ENCODE assay signal across 8 mouse cellular contexts in the genomic region with DNA sequence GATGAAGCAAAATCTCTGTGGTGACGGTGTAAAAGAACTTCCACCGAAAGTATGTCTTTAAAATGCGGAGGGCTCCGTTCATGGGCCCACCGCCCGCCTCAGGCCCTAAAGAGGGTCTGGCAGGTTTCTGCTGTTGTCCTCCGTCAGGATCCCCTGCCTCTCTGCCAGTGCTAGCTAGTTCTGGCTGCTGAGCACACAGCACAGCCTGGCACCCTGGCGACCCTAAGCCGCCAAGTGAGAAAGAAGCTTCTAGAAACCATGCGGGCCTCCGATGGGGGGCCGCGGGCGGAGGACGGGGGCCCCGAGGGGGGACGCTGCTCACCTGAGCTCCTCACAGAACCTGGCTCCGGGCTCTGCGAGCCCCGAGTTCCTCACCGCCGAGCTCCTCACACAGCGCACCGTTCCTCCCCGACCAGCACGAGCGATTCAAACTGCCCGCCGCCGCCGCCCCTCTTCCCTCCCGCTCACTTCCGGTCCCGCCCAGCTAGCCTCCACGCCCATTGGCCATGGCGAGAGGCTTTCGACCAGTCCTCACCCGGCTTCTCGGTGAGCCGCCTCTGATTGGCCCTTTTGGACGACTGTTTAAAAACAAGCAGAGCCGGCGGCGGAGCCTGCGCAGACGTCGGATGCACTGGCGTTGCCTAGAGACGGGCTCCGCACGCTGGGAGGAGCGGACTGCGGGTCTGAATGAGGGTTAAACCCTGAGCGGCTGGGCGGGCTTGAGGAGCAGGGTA. TPM values are rescaled to one million over a fixed set of nuclear protein-coding genes. Genes with fewer than 3 reads are reported as not detected.
DNase-seq lines count a peak whose midpoint lies in the region; ATAC-seq and TF ChIP-seq lines count a peak whose summit lies in the region.

A gene (minus strand): TSS at position 433 of the 734 bp plus-strand sequence.

- H3K27ac ChIP-seq in hindbrain, embryonic 10.5 days = peak within 1 kb of the TSS; percentile 94
- no peak within 1 kb of the TSS for H3K27ac ChIP-seq in lung, postnatal 0 days (ENCODE audit: low read length)

- peak; percentile 100 for ATAC-seq in frontal cortex, adult (ENCODE audit: low TSS enrichment)
- ATAC-seq in lung, postnatal 0 days = peak; percentile 100

- H3K4me3 ChIP-seq in hindbrain, embryonic 10.5 days = peak within 1 kb of the TSS; percentile 94
- H3K4me3 ChIP-seq in lung, postnatal 0 days (ENCODE audit: low read depth, low read length) = peak within 1 kb of the TSS; percentile 49

- H3K27me3 ChIP-seq in hindbrain, embryonic 10.5 days (ENCODE audit: insufficient read depth, poor library complexity, severe bottlenecking) = no peaks in the 10 kb centered on the region
- H3K27me3 ChIP-seq in lung, postnatal 0 days (replicated peaks; ENCODE audit: insufficient read depth, low read length) = no peaks in the 10 kb centered on the region

- under 1% methylated on average over 55 of the region's 55 CpGs for WGBS in hindbrain, embryonic 10.5 days
- WGBS in lung, postnatal 0 days = under 1% methylated on average over 49 of the region's 55 CpGs

- no peak for TF ChIP-seq CTCF in lung, postnatal 0 days (IDR thresholded peaks at IDR 0.05)

- H3K9ac ChIP-seq in lung, postnatal 0 days (replicated peaks; ENCODE audit: low read depth) = 0 out of 2 replicates have a peak within 1 kb of the TSS, but pooled peaks have one; percentile 16

- peaks cover 43% of the 10 kb centered on the region for H3K4me1 ChIP-seq in hindbrain, embryonic 10.5 days (replicated peaks)
- no peaks in the 10 kb centered on the region; the same call in 1 of the 2 replicates for H3K4me1 ChIP-seq in lung, postnatal 0 days (ENCODE audit: insufficient read depth, low read depth, low read length)

- peak within 1 kb of the TSS; percentile 81 for H3K4me2 ChIP-seq in lung, postnatal 0 days (replicated peaks; ENCODE audit: low read depth, low read length)

- no peak for TF ChIP-seq EP300 in lung, postnatal 0 days (IDR thresholded peaks at IDR 0.05)

- peak; percentile 99 for DNase-seq in MN1 (ENCODE audit: low spot score)
- DNase-seq in cerebellum, adult 9-10 months = peak; percentile 97
- DNase-seq in hindbrain, embryonic 10.5 days (ENCODE audit: low spot score) = peak; percentile 99
- DNase-seq in layer of hippocampus, adult 9-11 months = peak; percentile 98
- peak; percentile 98 for DNase-seq in lung, postnatal 0 days (ENCODE audit: low spot score)
- peak; percentile 94 for DNase-seq in ovary, postnatal 14 days (ENCODE audit: low spot score)
- peak; percentile 98 for DNase-seq in thymus, postnatal 14 days

- H3K36me3 ChIP-seq in hindbrain, embryonic 10.5 days = peaks cover 32% of the 10 kb centered on the region
- H3K36me3 ChIP-seq in lung, postnatal 0 days (ENCODE audit: insufficient read depth, low read length) = no peaks in the 10 kb centered on the region; the same call in 1 of the 2 replicates

- no peaks in the 10 kb centered on the region for H3K9me3 ChIP-seq in hindbrain, embryonic 10.5 days
- no peaks in the 10 kb centered on the region for H3K9me3 ChIP-seq in lung, postnatal 0 days (ENCODE audit: low read length)

RNA-seq across cellular contexts. Expression of the gene that starts here (rescaled TPM):
- 71.0 and 122 TPM in 2 replicates for polyA plus RNA-seq in hindbrain, embryonic 10.5 days (2016; fragmentation: Nextera tagmentation; extraction: Ambion mirVana)
- polyA plus RNA-seq in lung, postnatal 0 days (2015; fragmentation: Nextera tagmentation; extraction: Ambion mirVana) = 4.1 and 6.3 TPM in 2 replicates
